Mouse (Mus musculus): Measurements from ENCODE around the gene 4930435E12Rik.

DNA sequence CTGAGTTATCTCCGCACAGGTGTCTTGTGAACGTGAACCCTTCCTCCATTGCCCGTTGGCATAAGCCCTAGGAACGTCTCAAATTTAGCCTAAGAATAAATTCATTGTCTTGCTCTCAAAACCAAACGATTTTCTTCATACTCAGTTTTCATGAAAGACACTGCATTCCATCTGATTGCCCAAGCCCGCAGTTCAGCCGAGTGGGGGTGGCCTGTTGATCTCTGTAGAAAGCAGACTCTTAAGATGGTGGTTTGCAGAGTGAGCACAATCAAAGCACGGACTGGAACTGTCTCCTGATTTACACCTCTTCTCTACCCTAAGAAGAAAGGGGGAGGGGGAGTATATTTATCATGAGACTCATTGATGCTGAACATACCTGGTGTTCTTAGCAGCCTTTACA, 66.1 kb downstream of the 4930435E12Rik start:
- TF ChIP-seq POLR2A (IDR thresholded peaks at IDR 0.05; ENCODE audit: low read depth, low read length) (no peak), UBTF (IDR thresholded peaks at IDR 0.05; ENCODE audit: low read depth, low read length) (no peak), CTCF (conservative IDR thresholded peaks at IDR 0.05 in 1 of 2, IDR thresholded peaks at IDR 0.05 in 1 of 2; ENCODE audit: low read depth in 2 of 2, low read length in 2 of 2) (no peak), EP300 (IDR thresholded peaks at IDR 0.05; ENCODE audit: low read length) (no peak), ETS1 (conservative IDR thresholded peaks at IDR 0.05; ENCODE audit: low read depth, low read length) (no peak), BHLHE40 (IDR thresholded peaks at IDR 0.05; ENCODE audit: low read depth, low read length) (no peak), POLR2AphosphoS2 (IDR thresholded peaks at IDR 0.05; ENCODE audit: low read depth, low read length) (no peak)
